Mouse (Mus musculus): ENCODE measurements around the gene Ces4a.
"Not testable (repeated sequence)": the region's sequence is repeated elsewhere in the genome, so short reads cannot be mapped to it uniquely, and the experiment has no call there.

Gene Ces4a

DNA sequence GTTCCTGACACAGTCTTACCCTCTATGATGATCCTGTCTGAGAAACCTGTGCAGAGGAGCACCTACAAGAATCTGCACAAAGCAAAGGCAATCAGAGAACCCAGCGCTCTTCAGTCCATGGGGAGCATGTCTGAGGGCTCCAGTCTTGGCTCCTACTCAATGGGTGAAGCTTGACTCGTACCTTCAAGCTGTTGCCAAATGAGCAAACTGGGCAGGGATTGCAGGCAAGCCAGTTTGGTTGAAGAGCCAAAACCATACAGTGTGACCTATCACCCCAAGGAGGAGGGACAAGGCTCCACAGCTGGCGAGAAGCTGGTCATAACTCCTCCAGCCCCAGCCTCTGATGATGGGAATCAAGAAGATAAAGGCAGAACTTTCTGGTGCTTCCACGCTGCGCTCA, at the start of gene Ces4a:
Ces4a (plus strand) TSS at position 292 of the 400 bp plus-strand sequence.
- DNase-seq (ENCODE audit: low spot score) = no peak

DNA sequence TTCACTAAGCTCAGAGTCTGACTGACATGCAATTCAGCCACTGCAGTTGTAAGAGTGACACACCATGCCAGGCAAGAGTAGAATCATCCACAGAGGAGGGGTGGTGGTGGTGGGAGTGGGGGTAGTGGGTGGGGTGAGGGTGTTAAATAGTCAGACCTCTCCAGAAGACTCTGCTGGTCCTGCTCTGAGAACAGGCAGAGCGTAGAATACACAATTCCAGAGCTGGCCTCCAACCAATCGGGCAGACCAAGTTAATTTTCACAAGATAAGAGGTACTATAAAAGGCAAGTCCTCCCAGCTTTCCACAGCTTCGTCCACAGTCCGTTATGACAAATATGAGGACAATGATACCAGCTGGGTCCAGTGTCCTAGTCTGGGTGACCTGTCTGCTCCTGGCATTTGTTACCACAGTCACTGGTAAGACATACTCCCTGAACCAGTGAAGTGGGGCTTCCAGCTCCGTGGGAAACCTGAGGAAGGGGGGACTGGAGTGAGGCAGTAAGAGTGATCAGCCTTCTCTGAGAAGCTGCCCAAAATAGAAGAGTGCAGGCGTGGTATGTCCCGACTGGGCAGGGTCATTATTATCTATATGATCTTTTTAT, 48.0 kb upstream of the Ces4a start, which contains the start of gene Ces3b:
Ces3b (plus strand) TSS at position 305 of the 602 bp plus-strand sequence.
- DNase-seq (ENCODE audit: low spot score) = no peak

DNA sequence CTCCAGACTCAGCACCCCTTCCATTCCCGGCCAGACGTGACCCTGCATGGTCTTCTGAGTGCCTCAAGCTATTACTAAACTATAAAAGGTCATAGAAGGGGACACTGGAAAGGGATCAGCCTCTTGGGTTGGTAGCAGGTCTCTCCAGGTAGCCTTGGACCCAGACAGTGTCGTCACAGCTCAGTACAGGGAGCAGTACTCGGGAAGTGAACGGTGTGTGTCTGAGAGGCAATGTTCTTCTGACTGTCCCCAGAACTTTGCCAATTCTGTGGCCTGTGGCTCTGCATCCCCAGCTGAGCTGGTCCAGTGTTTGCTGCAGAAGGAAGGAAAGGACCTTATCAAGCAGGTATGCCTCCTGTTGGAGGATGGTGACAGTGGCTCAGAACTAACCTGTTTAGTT, 43.4 kb upstream of the Ces4a start:
- DNase-seq (ENCODE audit: low spot score) = not testable (repeated sequence)

DNA sequence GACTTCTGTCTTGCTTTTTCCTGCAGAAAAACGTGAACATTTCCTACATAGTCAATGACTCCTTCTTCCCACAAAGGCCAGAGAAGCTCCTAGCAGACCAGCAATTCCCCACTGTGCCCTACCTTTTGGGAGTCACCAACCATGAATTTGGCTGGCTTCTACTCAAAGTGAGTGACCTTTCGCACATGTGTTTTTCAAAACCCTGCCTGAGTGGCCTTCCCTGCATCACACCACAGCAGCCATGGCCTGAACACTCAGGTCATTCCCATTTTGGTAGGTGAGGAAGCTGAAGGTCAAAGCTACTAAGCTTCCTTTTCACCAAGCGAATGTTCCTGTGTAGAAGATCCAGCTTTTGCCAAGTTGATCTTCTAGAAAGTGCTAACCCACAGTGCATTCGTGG, 43.0 kb upstream of the Ces4a start:
- DNase-seq (ENCODE audit: low spot score) = no peak

DNA sequence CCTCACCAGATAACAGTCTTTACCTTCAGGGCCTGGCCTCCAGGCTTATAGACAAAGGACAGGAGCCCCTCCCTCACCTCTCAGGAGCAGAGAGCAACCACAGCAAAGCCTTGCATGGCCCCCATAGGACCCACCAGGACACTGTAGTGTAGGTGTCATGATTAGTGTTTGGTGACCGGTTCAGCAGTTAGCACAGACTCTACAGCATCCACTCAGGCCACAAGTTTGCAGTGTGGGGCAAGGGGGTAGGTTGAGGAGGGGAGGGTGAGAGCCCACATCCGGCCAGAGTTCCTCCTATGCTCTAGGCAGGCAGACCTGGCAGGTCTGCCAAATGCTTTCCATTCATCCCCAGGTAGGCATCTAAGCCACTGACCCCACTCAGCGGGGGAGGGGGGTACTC, 37.6 kb upstream of the Ces4a start:
- DNase-seq (ENCODE audit: low spot score) = no peak

DNA sequence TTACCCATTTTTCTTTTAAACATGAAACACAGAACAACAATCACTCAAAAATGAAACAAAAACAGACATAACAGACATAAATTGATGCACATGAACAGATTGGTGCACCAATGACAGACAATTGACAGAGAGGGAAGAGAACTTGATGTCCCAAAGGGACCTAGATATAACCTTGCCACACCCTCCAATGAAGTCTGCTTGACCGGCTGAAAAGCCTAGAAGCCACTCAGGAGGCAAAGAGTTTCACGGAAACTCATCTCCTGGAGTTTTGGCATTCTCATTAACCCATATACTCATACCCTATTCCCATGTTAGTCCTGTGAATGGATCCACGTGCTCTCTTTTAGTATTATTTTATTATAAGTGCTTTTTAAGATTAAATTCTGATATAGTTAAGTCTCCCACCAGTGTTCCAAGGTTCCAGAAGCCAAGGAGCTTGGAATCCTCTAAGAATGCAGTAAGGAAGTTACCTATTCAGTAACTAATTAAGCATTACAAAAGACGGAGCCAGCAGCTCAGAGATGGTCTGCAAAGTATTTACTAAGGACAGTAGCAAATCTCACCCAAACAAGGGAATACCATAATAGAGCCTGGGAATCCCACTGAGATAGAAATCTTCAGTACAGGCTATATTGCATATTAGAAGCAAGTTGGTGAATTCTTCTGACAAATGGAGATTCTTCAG, 29.4 kb upstream of the Ces4a start:
- not testable (repeated sequence) for DNase-seq (ENCODE audit: low spot score)

DNA sequence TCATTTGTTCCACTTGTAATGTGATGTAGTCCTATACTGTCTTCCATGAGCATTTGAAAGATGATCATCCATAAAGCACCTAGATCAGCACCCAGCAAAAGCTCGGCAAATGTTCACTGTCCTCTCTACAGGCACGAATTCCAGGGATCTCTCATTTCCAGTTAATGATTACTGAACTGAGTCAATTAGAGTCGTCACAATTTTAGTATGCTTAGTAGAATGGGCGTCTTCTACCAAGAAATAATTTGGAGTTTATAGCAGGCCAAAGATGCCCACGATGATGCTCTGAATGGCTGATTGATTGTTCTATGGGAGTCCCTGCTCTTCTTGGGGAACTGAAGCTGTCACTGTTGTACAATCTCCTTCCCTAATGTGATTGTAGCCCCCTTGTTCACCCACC, 27.9 kb upstream of the Ces4a start:
- not testable (repeated sequence) for DNase-seq (ENCODE audit: low spot score)

DNA sequence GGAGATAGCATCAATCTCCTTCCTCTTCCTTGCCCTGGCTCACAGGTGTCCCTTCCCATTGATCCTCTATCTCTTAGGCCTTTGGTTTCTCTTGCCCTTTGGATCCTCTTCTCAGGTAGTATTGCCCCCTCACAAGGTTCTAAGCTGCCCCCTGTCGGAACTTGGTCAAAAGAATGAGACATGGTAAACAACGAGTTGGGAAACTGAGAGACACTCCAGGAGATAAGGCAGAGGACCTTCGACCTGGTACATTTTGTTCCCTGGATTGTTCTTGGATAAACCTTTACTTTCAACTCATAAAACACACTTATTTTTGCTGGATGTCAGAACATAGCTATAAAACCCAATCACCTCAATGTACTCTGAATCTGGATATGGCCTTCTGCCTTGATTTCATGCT, 27.4 kb upstream of the Ces4a start:
- no peak for DNase-seq (ENCODE audit: low spot score)

DNA sequence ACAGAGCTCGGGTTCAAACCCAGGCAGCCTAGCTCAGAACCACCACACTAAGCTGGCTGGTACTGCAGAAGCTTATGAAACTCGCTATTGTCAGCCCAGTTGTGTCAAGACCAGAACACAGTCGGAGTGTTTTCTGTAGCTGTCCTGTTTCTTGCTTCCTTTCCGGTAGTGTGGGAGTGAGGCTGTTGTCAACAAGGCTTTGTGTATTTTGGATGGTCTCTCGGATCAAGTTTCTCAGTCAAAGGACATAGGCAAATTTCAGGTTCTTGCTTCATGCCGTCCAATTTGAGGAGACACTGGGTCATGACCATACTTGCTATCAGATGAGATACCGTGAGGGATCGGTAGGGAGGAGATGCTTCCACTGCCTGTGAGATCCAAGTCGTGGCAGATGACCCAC, 1.7 kb upstream of the Ces4a start:
- DNase-seq (ENCODE audit: low spot score) = no peak

DNA sequence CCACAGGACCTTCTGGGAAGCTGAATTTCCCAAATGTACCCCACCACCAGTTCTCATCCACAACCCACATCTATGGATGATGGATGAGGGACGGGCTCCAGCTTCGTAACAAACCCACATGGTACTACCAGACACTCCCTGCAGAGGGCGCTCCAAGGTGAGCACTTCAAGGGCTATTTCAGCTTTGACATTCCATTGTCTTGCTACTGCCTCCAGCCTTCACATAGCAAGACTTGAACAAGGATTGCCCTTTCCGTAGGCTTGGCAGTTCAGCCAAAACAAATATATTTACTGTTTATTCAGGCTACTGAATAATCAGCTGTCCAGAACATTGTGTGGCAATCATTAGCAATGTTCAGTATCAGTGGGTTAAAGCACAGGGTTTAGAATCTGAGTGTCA, 6.8 kb downstream of the Ces4a start:
- no peak for DNase-seq (ENCODE audit: low spot score)

DNA sequence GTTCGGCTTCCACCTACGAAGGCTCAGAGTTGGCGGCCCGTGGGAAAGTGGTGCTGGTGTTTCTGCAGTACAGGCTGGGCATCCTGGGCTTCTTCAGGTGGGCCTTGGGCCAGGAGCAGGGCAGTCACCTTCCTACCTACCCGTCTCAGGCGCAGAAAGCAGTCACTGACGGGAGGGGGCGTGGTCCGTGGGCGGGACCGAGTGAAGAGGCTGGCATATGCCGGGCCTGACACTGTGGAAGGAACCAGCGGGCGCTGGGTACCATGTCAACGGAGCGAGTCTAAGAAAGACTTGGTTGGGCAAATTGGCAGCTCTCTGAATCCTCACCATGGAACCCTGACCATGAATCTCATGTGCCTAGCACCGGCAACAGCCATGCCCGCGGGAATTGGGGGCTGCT, 10.8 kb downstream of the Ces4a start:
- no peak for DNase-seq (ENCODE audit: low spot score)

DNA sequence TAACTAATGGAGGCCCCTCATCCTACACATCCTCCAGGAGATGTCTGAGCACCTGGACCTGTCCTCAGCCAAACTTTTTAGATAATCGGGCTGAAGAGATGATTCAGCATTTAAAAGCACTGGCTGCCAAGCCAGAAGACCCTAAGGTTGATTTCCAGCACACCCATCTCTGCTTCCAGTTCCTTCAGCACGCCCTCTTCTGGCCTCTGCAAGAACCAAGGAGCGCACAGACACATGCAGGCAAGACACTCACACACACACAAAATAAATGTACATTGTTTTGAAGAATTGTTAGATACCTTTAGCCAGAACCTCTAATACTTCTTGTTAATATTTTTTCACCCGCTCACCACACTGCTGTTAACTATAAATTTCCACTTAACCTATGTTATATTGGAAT, 20.1 kb downstream of the Ces4a start:
- no peak for DNase-seq (ENCODE audit: low spot score)

DNA sequence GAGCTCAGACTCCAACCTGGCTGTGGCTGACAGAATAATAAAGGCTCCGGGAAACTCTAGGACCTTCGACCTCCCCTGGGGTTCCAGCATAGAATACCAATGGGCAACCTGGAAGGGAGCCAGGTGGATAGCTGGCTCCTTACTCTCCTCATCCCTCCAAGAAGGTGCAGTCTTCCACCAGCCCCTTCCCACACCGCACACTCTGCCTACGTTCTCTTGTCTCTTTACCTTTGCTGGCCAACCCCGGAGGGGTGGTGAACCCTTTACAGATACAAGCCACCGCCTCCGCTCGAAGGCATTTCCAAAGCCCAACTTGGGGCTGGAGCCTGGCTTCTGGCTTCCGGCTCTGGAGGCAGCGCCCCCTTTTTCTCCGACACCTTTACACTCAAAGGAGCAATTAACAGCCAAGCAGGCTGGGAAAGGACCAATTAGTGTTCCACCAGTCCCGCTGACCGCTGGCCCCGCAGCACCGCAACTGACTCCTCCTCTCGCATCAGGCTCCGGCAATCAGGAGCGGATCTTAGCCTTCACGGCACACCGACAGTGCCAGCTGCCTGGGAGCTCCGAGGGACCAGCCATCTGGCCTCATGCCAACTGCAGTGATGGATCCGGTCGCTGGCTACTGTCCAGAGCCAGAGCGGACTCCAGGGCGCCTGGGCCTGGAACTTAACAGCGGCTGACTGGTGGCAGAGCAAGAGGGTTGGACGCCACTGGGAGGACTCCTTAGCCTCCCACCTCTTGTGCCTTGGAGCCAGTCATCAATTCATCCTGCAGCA, 21.2 kb downstream of the Ces4a start:
- peak; percentile 39 for DNase-seq (ENCODE audit: low spot score)

DNA sequence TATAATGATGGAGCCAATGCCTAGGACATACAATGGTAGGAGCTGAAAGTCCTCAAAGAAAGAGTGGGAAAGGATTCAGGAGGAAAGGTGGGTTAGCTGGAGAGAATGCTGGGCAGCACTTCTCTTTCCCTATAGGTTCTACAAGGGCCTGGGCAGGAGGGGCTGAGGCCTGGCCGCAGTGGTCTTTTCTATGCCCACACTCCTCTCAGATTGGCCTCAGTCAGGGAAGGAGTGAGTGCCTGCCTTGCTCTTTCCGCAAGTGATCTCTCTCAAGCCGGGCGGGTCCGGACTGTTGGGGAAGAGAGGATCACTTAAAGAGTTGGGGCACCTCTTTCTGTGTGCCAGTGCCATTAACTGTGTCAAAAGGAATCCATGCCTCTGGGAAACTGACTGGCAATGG, 22.7 kb downstream of the Ces4a start:
- no peak for DNase-seq (ENCODE audit: low spot score)

DNA sequence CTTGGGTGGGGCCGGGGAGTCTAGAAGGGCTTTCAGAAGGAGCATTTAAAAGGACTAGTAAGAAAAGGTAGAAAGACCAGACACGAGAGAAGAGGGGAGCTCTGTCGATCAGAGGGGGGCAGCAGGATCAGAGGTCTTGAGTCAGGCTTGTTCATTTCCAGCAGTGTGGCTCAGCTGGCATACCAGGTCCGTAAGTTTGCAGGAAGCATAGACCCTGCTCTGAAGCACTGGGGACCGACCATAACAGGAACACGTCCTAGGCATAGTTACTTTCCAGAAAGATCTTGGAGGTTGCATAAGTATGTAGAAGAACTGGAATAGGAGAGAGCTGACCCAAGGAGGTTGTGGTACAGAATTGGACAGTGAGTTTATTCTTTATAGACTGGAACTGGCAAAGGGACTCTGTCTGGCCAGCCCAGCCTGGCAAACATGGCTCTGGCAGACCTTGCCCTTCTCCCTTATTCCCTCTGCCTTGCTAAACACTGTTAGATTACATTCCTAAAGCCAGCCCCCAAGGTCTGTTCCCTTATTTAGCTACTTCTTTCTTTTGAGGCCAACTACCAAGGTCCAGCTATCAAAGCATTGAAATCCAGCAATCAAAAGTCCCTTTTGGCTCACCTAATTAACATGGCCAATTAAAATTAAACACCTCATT, 23.6 kb downstream of the Ces4a start:
- DNase-seq (ENCODE audit: low spot score) = no peak

DNA sequence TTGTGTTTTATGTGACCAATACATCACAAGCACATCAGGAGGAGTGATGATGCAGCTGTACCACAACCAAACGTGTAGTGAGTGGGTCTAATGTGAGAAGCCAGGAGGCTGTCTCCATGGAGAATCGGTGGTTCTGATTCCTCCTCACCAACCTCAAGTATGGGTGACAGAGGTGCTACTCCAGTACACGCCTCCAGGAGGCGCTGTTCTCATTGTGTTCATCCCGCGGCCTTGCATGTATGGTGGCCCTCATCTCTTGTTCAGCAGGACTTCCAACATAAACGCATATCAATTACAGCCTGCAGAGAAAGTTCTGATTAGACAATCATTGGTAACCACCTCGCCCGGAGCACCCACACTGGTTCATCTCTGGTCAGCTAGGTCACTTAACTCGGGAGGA, 26.0 kb downstream of the Ces4a start:
- no peak for DNase-seq (ENCODE audit: low spot score)

DNA sequence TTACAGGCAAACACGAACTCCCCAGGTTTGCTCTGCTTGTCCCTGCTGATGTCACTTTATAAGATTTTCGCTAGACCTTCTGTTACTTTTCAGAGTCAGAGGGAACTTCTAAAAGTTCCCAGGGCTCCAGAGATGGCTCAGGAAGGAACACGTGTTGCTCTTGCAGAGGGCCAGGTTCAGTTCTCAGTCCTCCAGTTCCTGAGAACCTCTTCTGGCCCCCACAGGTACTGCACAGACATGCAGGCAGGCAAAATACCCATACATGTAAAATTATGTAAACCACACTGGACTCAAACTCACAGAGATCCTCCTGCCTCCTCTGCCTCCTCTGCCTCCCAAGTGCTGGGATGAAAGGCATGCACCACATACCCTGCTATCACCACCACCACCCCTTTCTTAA, 26.5 kb downstream of the Ces4a start:
- DNase-seq (ENCODE audit: low spot score) = no peak

DNA sequence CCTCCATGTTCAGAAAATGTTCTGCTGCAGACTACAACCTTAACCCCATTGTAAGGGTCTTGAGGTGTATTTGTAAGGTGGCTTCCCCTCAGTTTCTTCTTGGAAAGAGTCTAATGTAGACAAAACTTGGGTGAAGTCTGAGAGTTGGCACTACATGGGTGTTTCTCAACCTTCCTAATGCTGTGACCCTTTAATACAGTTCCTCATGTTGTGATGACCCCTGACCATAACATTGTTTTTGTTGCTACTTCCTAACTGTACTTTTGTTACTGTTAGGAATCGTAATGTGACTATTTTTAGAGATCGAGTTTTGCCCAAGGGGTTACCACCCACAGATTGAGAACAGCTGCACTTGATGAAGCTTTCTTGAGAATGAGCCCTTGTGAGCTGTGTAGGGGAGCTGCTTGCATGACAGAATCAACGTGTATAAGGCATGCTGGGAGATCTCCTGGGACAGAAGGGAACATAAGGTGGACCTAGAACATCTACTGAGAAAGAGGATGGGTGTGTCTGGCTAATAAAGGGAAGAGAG, 29.6 kb downstream of the Ces4a start:
- no peak for DNase-seq (ENCODE audit: low spot score)

DNA sequence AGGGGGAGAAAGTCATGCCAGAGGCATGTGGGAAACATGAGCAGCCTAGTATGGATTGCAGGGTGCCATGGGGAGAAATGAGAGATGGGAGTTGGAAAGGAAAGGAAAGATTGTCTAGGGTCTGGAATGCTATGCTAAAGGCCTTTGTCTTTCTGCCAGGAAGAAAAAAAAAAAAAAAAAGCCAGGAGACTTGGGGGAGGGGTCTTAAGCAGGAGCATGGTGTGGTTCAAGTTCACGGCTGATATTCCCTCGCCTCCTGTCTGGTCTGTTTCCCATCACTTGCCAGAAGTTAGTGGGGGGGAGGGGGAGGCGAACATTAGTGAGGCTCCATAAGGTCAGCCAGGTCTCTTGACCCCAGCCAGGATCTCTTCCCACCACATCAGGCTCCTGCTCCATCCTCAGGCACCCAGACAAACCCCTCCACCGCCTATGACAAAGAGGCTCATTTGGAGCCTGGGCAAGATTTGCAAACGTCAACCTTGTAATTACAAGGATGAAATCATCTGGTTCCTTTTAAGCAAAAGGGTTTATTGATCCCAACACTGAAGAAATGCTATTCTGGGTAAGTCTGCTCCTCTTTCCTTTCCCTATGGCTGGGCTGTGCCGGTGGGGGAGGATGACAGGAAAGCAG, 32.8 kb downstream of the Ces4a start:
- DNase-seq (ENCODE audit: low spot score) = no peak

DNA sequence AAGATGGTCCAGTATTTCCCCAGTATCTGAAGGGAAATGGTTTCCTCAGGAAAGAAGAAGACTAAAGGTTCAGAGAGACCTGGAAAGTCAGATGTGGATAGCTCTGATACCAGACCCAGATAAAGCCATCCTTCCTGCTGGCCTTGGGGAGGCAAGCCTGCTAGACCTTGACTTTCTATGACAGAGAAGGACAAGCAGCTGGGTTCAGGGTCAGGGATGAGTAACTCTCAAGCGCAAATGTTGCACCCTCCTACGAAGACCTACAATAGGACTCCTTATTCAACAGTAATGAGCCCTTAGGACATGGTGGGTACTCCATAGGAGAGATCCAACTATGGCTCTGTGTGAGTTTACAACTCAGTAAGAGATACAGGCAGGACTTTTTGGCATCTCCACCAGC, 33.6 kb downstream of the Ces4a start:
- DNase-seq (ENCODE audit: low spot score) = no peak

DNA sequence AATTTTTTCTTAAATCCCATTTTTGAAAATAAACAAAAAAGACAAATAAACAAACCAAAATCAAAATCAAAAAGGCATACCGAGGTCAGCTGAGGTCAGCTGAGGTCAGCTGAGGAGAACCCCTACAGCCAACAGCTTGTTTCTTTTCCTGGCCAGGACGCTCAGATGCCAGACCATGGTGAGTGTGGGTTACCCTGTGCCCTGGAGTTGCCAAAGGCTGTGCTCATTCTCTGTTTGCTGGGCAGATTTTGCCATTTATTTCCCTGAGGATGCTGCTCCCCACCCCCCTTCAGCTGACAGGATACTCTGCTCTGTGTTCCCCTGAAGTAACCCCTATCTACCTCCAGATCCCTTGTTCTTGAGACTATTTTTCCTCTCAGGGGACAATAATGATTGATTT, 35.5 kb downstream of the Ces4a start:
- no peak for DNase-seq (ENCODE audit: low spot score)

DNA sequence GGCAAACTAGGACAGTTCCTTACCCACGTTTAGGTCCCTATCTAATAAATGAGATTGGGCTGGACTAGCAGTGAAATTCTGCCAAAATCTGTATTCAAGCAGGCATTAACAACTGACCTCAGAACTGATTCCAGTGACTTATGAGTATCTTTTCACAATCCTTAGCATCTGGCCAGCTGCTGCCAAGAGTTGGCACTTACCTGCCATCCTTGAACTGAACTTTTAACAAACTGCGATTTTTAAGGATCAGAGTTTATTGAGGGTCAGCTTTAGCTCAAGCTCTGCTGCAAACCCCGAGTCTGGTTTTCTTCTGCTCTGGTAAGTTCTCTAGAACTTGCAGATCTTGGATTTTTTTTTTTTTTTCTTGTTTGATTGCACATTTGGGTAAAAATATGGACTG, 38.0 kb downstream of the Ces4a start:
- no peak for DNase-seq (ENCODE audit: low spot score)

All from left cerebral cortex, adult 11 months (tissue).